Mouse (Mus musculus) right cerebral cortex, adult 2 months (tissue): Measurements from ENCODE around the gene Crp.

Experiments
- DNase-seq, 2 experiments: peaks; one replicate each; pipeline ENCODE4 v3.0.0; 2021 to 2022; ENCODE audit warnings: low spot score in 2 of 2

The Crp gene

GRCm38 (mm10) chr1:172711962-172712361 is 14.1 kb downstream of the Crp start:
- DNase-seq = no peak

DNA sequence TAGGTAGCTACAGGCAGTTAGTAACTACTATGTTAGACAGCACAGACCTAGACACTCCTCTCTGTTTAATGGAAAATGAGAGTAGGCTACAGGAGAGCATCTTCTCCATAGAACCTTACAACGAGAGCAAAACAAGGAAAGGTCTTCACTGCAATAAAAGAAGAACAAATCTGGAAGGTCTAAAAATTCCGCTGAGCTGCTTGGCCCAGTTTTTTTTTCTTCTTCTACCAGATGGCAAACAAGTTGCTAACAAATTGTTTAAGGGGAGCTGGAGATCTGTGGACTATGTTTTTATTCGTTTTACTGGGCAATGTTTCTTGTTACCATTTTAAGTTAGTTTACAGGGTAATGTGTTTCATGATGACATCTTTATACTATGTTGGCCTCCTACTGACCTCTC is 53.4 kb downstream of the Crp start:
- peak in 1 of 2 experiments; percentile 5 for DNase-seq

- no peak for DNase-seq
Measured at GRCm38 (mm10) chr1:172755151-172755550, 57.3 kb downstream of the Crp start.

DNA sequence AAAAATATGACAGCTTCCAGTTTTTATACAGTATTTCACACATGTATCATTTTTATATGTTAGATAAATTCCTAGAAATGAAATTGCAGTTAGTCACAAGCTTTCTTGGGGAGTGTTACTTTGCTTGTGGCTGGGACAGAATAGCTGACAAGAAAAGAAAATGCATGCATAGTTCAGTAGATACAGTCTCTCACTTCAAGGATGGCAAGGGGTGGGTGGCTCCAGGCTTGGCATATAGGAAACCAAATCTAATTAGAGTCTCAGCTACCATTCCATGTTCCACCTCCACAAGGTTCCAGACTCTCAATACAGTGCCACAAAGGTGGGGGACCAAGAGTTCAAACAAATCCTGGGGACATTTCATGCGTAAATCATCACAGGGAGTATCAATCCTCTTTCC is 61.7 kb downstream of the Crp start:
- peak in 1 of 2 experiments; percentile 35 for DNase-seq

- DNase-seq = no peak
Measured at GRCm38 (mm10) chr1:172779195-172779594, 81.3 kb downstream of the Crp start.

DNA sequence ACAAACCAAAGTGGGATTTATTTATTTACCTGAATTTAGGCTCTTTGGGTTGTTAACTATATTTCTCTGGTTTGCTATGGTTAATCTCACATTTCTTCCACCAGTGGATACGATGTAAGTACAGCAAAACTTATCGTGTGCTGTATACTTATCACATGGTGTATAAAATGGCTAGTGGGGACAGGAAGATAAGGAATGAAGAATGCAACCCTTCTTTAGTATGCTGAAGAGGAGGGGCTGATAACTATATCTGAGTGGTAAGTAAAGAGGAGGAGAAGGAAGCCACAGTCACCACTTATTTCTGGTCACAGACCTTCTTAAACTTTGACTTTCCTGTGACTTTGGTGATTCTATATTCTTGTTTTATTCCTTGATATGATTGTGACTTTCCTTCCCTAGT is 87.5 kb downstream of the Crp start:
- no peak for DNase-seq

- no peak for DNase-seq
Measured at GRCm38 (mm10) chr1:172785886-172786285, 88.0 kb downstream of the Crp start.

DNA sequence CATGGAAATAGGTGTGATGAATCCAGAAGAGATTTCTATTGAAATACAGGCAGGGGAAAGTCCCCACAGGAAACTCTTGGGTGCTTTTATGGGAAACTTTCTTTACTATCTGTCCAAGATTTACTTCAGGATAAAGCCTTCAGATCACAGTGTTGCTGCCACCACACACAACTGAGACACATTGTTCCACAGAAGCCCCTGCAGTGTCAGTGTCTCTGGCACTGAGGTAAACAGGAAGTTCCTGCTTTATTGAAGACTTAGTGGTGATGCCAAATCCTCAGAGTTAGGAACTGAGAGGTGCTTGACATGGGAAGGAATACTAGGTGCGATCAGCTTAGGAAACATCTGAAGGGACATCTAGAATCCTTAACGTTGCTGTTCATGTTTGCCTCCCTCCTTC is 131.1 kb downstream of the Crp start:
- no peak for DNase-seq

- DNase-seq = no peak
Measured at GRCm38 (mm10) chr1:172847044-172847761, 149.3 kb downstream of the Crp start.

DNA sequence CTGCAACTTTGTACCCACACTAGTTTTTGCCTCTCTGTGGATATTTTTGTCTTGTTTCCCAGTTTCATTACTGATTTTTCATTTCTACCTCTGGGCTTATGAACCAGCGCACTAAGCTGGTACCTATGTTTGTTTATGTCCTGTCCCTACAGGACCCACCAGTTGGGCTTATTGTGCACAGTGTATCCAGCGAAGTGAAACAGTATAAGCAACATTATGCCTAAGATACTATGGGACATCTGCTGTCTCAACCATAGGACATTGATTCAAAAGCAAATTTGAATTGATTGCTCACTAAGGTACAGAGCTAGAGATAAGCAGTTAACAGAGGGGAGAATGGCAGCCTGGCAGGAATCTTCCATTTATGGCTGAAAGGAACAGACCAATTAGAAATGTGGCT is 150.3 kb downstream of the Crp start:
- no peak for DNase-seq

GRCm38 (mm10) chr1:172875265-172875664 is 177.4 kb downstream of the Crp start:
- no peak for DNase-seq

DNA sequence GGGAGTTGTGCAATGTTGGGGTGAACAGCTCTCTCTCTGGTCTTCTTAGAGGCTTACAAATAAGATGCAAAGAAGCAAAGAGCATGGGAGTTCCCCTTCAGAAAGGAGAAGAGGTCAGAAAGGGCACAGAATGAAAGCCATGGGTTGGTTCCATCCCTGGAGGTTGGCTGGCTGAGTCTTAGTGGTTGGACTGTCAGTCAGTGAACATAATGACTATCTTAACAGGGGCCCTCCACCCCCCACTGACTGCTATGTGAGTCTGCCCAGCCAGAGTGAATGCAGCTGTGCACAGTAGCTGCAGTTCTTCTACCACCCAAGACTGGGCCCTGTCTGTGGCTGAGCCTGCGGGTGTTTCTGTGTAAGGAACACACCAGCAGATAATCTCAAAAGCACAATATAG is 178.8 kb downstream of the Crp start:
- DNase-seq = no peak
